Mouse (Mus musculus): ENCODE data around the gene Cd27. TPM values are rescaled to one million over a fixed set of nuclear protein-coding genes. Genes with fewer than 3 reads are reported as not detected.

Cd27 gene
- polyA plus RNA-seq, 2 experiments, result 0.47 to 0.68 TPM

- Histone ChIP-seq H3K4me1 (replicated peaks; ENCODE audit: control insufficient read depth in 2 of 2, insufficient read depth in 2 of 2, low read length in 1 of 2) (no peaks in the 10 kb centered on the region), H3K4me3 (ENCODE audit: insufficient read depth in 1 of 2, low read depth in 2 of 2, low read length in 2 of 2) (no peak overlapping the region), H3K36me3 (replicated peaks; ENCODE audit: control insufficient read depth, insufficient read depth, low read depth) (no peaks in the 10 kb centered on the region), H3K9ac (replicated peaks) (no peak overlapping the region), H3K27me3 (ENCODE audit: control insufficient read depth, insufficient read depth, low read length) (no peaks in the 10 kb centered on the region), H3K4me2 (ENCODE audit: low read depth) (no peak overlapping the region), H3K27ac (no peak overlapping the region), H3K9me3 (ENCODE audit: control insufficient read depth, low read length) (no peaks in the 10 kb centered on the region)
- ATAC-seq (ENCODE audit: insufficient read depth), result no peak
- DNase-seq (ENCODE audit: low read depth in 3 of 3, low spot score in 3 of 3), result no peak
- WGBS (ENCODE audit: insufficient replicate concordance), result 42% methylated on average over 8 of the region's 8 CpGs
- no peak for TF ChIP-seq EP300 (IDR thresholded peaks at IDR 0.05; ENCODE audit: low read depth)
Measured at GRCm38 (mm10) chr6:125279729-125280128, 42.9 kb upstream of the Cd27 start.

- DNase-seq (ENCODE audit: low read depth in 3 of 3, low spot score in 3 of 3), result peak in 1 of 3 experiments; percentile 4
- Histone ChIP-seq H3K27ac (no peak overlapping the region), H3K4me1 (replicated peaks; ENCODE audit: control insufficient read depth in 2 of 2, insufficient read depth in 2 of 2, low read length in 1 of 2) (no peaks in the 10 kb centered on the region; a peak in 2 of 4 replicates), H3K9ac (replicated peaks) (no peak overlapping the region), H3K4me2 (ENCODE audit: low read depth) (no peak overlapping the region), H3K36me3 (replicated peaks; ENCODE audit: control insufficient read depth, insufficient read depth, low read depth) (no peaks in the 10 kb centered on the region), H3K4me3 (ENCODE audit: insufficient read depth in 1 of 2, low read depth in 2 of 2, low read length in 2 of 2) (no peak overlapping the region), H3K27me3 (ENCODE audit: control insufficient read depth, insufficient read depth, low read length) (no peaks in the 10 kb centered on the region), H3K9me3 (ENCODE audit: control insufficient read depth, low read length) (no peaks in the 10 kb centered on the region)
- TF ChIP-seq CTCF (IDR thresholded peaks at IDR 0.05; ENCODE audit: low read depth) (peak; percentile 78), EP300 (IDR thresholded peaks at IDR 0.05; ENCODE audit: low read depth) (no peak)
- no peak for ATAC-seq (ENCODE audit: insufficient read depth)
- 48% methylated on average over 15 of the region's 15 CpGs for WGBS (ENCODE audit: insufficient replicate concordance)
Measured at GRCm38 (mm10) chr6:125274841-125275563, 38.2 kb upstream of the Cd27 start.

- Histone ChIP-seq H3K4me1 (replicated peaks; ENCODE audit: control insufficient read depth in 2 of 2, insufficient read depth in 2 of 2, low read length in 1 of 2) (no peaks in the 10 kb centered on the region; a peak in 2 of 4 replicates), H3K9ac (replicated peaks) (no peak overlapping the region), H3K4me3 (ENCODE audit: insufficient read depth in 1 of 2, low read depth in 2 of 2, low read length in 2 of 2) (no peak overlapping the region), H3K4me2 (ENCODE audit: low read depth) (no peak overlapping the region), H3K27me3 (ENCODE audit: control insufficient read depth, insufficient read depth, low read length) (no peaks in the 10 kb centered on the region), H3K27ac (no peak overlapping the region), H3K36me3 (replicated peaks; ENCODE audit: control insufficient read depth, insufficient read depth, low read depth) (no peaks in the 10 kb centered on the region), H3K9me3 (ENCODE audit: control insufficient read depth, low read length) (no peaks in the 10 kb centered on the region)
- TF ChIP-seq CTCF (IDR thresholded peaks at IDR 0.05; ENCODE audit: low read depth), result no peak
- TF ChIP-seq EP300 (IDR thresholded peaks at IDR 0.05; ENCODE audit: low read depth), result no peak
- DNase-seq (ENCODE audit: low read depth in 3 of 3, low spot score in 3 of 3), result no peak
- 62% methylated on average over 10 of the region's 10 CpGs for WGBS (ENCODE audit: insufficient replicate concordance)
- ATAC-seq (ENCODE audit: insufficient read depth), result no peak
Measured at GRCm38 (mm10) chr6:125272228-125272785, 35.5 kb upstream of the Cd27 start.

DNA sequence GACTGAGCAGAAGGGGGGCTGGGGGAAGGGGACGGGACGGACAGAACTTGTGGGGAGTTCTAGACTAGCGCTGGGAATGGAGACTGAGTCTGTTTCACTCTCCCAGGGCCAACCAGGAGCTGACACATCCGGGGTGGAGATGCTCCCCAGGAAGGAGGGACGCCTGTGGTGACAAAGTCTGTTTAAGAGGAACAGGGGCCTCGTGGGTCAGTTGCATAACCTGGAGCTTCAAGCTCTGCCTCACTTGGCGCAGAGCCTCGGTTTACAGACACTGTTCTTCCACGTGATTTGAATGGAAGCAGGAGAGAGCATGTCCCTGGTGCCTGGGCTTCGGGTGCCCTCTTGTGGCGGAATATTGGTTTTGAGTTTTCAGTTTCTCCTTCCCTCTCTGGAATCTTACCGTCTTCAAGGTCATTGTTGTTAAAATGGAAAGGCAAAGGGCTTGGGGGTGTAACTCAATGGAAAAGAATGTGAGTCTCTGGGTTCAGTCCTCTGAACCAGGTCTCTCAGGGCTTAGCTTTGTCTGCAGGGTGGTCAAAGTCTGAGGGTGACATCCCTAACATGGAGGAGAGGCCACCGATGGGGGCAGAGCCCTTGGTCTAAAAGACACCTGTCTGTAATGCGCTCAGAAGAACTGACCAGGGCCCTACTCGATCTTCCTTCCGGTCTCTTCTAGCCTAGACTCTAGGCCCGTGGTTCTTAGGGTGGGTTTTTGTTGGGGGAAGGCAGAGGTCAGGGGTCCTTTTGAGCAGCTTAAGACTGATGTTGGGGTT, 34.8 kb upstream of the Cd27 start:
- H3K27ac ChIP-seq, result no peak overlapping the region
- peak overlapping the region; percentile 23 for H3K4me2 ChIP-seq (ENCODE audit: low read depth)
- 9% methylated on average over 17 of the region's 17 CpGs for WGBS (ENCODE audit: insufficient replicate concordance)
- peak; percentile 63 to 65 (median 65) for DNase-seq (ENCODE audit: low read depth in 3 of 3, low spot score in 3 of 3)
- no peak overlapping the region for H3K9ac ChIP-seq (replicated peaks)
- TF ChIP-seq EP300 (IDR thresholded peaks at IDR 0.05; ENCODE audit: low read depth), result 0 out of 2 replicates have a peak, but pooled peaks have one; percentile 20
- TF ChIP-seq CTCF (IDR thresholded peaks at IDR 0.05; ENCODE audit: low read depth), result peak; percentile 88
- H3K4me3 ChIP-seq (ENCODE audit: insufficient read depth in 1 of 2, low read depth in 2 of 2, low read length in 2 of 2), result no peak overlapping the region
- peak; percentile 75 for ATAC-seq (ENCODE audit: insufficient read depth)
- no peaks in the 10 kb centered on the region for H3K27me3 ChIP-seq (ENCODE audit: control insufficient read depth, insufficient read depth, low read length)
- no peaks in the 10 kb centered on the region for H3K36me3 ChIP-seq (replicated peaks; ENCODE audit: control insufficient read depth, insufficient read depth, low read depth)
- no peaks in the 10 kb centered on the region for H3K9me3 ChIP-seq (ENCODE audit: control insufficient read depth, low read length)
- H3K4me1 ChIP-seq (replicated peaks; ENCODE audit: control insufficient read depth in 2 of 2, insufficient read depth in 2 of 2, low read length in 1 of 2), result no peaks in the 10 kb centered on the region; a peak in 2 of 4 replicates

DNA sequence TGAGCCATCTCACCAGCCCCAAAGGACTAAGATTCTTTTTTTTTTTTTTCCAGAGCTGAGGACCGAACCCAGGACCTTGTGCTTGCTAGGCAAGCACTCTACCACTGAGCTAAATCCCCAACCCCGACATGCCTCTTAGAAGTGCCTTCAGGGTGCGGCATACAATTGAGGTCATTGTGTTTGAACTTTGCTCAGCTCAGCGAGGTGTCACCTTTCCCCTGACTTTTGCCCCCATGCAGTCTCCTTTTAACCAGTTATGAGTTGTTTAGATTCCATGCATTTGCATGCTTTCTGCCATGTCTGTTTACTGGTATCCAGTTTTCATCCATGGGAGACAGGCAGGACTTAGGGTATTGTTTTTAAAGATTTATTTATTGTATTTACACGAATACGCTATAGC, 32.0 kb upstream of the Cd27 start:
- DNase-seq (ENCODE audit: low read depth in 3 of 3, low spot score in 3 of 3), result no peak
- Histone ChIP-seq H3K27ac (no peak overlapping the region), H3K36me3 (replicated peaks; ENCODE audit: control insufficient read depth, insufficient read depth, low read depth) (no peaks in the 10 kb centered on the region), H3K9ac (replicated peaks) (no peak overlapping the region), H3K27me3 (ENCODE audit: control insufficient read depth, insufficient read depth, low read length) (no peaks in the 10 kb centered on the region), H3K4me3 (ENCODE audit: insufficient read depth in 1 of 2, low read depth in 2 of 2, low read length in 2 of 2) (no peak overlapping the region), H3K4me1 (replicated peaks; ENCODE audit: control insufficient read depth in 2 of 2, insufficient read depth in 2 of 2, low read length in 1 of 2) (no peaks in the 10 kb centered on the region; a peak in 2 of 4 replicates), H3K9me3 (ENCODE audit: control insufficient read depth, low read length) (no peaks in the 10 kb centered on the region), H3K4me2 (ENCODE audit: low read depth) (no peak overlapping the region)
- ATAC-seq (ENCODE audit: insufficient read depth), result no peak
- 62% methylated on average over 6 of the region's 6 CpGs for WGBS (ENCODE audit: insufficient replicate concordance)
- no peak for TF ChIP-seq CTCF (IDR thresholded peaks at IDR 0.05; ENCODE audit: low read depth)

Measured in liver, embryonic 14.5 days (tissue).